Mouse (Mus musculus) WW6 (cell line): Measurements from ENCODE around the gene Kif14.
A peak's percentile ranks its signal among the peaks of the same experiment; 100 is the strongest.

Experiments used
- DNase-seq: peaks from one replicate; pipeline ENCODE4 v3.0.0-alpha.2; 2013; ENCODE audit warnings: low read depth, low spot score

Kif14 gene

DNA sequence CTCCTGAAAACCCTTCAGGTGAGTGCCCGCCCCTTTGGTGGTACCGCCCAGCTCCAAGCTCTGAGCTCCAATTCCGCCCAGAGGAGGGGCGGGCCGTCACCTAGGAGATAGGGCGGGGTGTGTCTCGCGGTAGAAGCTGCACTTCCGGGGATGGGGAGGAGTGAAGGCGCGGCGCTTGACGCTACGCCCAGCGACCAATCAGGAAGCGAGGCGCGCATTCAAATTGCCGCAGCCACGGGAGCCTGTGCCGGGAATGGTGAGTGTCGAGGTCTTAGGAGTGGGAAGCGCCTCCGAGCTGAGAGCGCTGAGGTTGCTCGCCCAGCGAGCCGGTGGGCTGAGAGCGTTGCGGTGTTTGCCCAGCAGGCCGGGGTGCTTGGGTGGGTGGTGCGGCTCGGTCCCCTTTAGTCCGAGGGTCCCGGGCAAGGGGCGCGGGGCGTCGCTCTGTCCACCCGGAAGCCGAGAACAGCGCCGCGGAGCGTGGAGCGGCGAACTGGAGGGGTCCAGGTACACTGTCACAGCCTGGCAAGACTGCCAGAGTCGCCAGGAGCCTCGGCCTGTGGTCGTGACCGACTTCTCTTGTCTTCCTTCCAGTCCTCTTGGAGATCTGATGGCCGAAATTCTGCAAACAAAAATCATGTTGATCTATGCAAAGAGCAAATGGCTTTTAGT is at the start of gene Kif14:
Gene Kif14, plus strand, starts transcription at position 201 of the 669 bp plus-strand sequence.
- peak; percentile 98 for DNase-seq

DNA sequence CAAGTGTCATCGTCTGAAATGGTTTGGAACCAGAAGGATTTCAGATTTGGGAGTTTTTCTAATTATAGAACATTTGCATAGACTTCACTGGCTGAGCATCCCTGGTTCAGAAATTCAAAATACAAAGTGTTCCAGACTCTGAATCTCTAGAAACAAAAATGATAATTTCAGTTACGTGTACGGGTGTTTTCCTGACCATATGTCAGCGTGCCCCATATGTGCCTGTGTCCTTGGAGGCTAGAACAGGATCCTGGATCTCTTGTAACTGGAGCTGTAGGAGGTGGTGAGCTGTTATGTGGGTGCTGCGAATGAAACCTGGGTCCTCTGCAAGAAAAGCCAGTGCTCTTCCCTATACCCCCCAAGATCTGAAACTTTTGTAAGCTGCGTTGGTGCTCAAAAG is 47.8 kb upstream of the Kif14 start:
- no peak for DNase-seq

DNA sequence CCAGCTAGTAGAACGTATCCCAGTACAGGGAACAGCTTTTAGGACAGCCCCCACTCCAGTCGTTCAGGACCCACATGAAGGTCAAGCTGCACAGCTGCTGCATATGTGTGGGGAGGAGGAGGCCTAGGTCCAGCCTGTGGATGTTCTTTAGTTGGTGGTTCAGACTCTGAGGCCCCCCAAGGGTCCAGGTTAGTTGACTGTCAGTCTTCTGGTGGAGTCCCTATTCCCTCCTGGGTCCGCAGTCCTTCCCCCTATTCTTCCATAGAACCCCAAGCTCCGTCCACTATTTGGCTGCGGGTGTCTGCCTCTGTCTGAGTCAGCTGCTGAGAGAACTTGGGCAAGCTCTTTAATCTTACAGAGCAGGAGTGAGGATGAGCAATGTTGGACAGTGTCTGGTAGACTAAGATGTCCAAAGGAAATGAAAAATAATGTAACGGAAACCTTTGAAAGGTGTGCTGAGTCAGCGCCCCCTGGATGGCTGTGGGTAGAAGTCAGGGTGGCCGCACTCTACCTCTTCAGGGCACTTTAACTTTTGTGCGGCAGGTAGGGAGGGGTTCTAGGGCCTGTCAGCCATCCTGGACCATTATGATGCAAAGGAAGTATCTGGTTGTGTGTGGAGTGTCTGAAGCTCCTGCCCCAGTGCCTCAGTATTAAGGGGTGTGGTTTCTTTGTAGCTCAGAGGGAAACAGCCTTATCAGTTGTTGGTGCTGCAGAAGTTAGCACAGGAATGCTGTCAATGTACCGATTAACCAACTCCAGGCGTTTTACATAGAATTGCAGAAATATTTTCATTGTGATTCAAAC is 38.8 kb upstream of the Kif14 start:
- DNase-seq: peak; percentile 64

- DNase-seq: no peak
Observed at GRCm38 (mm10) chr1:136428981-136429380, 37.2 kb upstream of the Kif14 start.

GRCm38 (mm10) chr1:136430126-136430818 is 35.9 kb upstream of the Kif14 start:
- DNase-seq: no peak

- no peak for DNase-seq
Observed at GRCm38 (mm10) chr1:136440741-136441140, 25.4 kb upstream of the Kif14 start.

DNA sequence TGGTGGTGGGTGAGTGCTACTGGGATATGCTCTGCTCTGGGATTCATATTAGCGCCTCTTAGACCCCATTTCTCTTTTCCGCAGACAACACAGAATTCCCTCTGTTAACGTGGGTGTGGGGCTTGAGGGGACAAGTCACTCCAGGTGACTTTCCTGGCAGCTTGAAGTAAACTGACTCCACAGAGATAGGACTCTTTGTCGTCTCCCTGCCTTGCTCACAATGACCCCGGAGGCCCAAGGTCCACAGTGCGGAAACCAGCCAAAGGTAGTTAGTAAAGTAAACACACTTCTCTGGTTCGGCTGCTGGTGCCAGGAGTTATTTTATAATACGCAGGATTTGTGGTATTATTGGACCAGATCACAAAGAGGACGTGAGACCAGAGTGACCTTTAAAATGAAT is 23.3 kb upstream of the Kif14 start:
- no peak for DNase-seq

- no peak for DNase-seq
Observed at GRCm38 (mm10) chr1:136444555-136445255, 21.4 kb upstream of the Kif14 start.

- DNase-seq: no peak
Observed at GRCm38 (mm10) chr1:136446933-136447332, 19.2 kb upstream of the Kif14 start.

DNA sequence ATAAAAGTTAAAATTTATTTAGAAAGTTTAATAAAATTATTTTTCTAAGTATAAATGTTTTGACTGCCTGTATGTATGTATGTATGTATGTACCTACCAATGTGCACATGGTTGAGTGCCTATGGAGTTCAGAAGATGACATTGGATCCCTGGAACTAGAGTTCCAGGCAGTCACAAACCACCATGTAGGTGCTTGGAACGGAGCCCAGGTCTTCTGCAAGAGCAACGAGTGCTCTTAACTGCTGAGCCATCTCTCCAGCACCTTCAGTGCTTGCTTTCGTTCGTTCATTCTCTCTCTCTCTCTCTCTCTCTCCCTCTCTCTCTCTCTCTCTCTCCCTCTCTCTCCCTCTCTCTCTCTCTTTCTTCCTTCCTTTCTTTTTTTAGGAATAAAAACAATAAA is 18.8 kb upstream of the Kif14 start:
- no peak for DNase-seq

DNA sequence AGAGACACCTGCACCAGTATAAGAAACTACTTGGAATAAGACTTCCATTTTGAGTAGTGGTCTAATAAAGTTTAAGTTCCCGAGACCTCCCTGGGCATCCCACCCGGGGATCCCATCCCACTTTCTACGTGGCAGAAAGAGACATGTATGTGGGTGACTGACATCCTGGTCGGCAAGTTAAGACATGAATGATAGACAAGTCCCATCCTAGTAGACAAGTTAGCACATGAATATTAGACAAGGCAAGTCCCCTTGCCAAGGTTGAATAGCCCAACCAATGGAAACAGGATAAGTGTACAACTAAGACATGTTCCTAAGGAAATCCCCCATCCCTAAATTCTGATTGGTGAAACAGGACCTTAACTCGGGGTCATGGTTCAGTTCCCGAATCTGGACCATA is 16.6 kb upstream of the Kif14 start:
- DNase-seq: no peak

DNA sequence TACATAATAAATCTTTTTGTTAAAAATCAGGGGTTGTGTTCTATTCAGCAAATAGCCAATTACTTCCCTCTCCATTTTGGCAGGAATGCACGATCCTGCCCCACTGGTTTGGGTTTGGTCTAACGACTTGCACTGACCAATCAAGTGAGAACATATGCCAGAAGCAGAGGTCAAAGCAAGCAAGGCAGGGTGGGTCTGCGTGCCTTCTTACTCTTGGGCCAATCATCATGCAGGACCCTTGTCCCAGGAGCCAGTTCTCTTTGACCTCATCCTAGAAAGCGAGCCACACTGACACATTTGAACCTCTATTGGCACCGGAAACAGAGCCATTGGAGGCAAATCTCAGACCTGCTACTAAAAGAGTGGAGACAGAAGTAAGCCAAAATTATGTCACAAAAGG is 15.9 kb upstream of the Kif14 start:
- DNase-seq: no peak

DNA sequence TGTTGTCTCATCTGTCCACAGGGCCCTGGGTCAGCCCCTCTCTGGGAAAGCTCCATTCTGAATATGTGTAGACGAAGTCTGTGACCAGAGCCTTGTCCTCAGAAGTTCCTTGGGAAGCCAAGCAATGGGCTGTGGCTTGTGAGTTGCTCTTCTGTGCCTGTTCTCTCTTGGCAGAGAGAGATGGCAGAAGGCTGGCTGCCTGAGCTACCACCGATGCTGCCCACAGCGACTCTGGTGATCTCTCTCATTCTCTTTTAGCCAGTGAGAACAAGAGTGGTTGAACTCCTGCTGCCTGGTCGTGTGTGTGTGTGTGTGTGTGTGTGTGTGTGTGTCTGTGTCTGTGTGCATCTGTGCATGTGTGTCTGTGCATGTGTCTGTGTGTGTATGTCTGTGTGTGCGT is 13.7 kb upstream of the Kif14 start:
- no peak for DNase-seq

DNA sequence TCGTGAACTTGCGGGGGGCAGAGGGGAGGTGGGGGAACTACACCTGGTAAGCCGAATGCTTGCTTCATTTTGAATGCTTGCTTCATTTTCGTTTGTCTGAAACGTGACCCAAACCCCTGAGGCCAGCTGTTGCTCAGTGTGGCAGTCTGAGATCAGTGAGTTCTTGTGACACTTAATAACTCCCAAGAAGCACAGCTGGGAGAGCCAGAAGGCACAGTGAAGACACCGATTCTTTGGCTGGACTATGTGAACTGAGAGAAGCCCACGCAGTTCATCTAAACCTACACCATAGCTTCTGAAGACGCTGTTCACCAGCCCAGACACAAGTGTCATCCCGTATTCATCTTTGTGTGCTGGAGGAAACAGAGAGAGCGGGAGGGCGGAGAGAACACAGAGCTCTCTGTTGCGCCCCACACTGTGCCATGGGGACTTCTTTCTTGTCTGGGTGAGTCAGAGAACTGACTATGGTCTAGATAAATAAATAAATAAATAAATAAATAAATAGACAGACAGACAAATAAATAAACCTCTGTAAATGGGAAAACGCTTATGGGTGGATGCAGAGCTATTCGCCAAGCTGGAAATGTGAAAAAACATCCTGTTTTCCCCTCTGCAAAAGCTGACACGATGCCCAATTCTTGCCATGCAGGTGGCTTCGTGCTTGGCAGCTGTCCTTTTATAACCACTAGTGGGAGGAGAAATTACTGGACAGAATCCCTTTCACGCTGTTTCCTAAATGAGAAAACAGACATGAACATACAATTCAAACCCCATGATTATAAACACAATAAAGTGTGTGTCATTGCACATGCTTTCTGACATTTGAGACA is 10.2 kb upstream of the Kif14 start:
- DNase-seq: no peak

DNA sequence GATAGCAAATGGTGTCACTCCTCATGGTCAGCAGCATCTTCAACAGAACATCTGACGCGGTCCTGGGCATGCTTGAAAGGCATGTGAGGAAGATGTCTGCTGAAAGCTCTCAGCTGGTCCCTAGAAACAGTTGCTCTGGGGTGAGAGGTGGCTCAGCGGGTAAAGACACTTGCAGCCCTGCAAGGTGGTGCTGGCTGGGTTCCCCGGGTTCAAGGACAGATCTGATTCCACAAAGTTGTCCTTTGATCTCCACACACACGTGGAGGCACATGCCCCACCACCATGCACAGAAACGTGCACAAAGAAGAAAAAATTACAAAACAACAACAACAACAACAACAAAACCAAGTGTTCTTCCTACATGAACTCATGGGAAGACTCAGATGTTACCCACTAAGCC is 9.4 kb upstream of the Kif14 start:
- DNase-seq: no peak

GRCm38 (mm10) chr1:136457403-136457802 is 8.7 kb upstream of the Kif14 start:
- DNase-seq: no peak

- no peak for DNase-seq
Observed at GRCm38 (mm10) chr1:136458691-136459245, 7.4 kb upstream of the Kif14 start.

DNA sequence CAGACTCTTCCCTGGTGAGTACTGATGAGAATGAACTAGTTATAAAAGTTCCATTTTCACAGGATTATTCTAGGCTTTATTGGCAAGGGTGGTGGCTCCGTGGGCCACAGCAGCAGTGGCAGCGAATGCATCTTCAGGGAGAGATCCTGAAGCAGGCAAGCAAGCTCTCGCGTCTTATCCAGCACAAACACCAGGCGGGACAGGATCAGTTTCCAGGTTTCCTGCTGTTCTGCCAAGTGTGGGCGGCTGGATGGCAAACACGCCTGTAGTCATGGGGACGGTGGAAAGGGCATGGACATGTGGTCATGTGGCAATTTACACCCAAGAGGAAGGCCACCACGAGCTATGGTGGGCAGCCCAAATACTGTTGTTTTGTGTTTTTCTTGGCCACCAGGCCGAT is 3.7 kb upstream of the Kif14 start:
- DNase-seq: no peak

GRCm38 (mm10) chr1:136465168-136465567 is 975 bp upstream of the Kif14 start:
- no peak for DNase-seq

DNA sequence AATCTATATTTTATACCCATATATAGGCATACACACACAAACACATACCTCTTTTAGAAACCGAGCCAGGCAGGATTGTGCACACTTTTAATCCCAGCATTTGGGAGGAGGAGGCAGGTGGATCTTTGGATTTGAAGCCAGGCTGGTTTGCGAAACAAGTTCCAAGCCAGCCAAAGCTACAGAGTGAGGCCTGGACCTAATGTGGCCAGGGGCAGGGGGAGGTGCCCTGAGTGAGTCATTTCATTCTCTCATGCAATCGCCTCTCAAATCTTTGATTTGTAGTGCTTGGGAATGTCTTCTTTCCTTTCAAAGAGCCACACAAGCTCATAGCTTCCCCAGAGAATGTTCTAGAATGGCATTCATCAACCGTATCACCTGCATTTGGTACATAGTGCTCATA is 3.3 kb downstream of the Kif14 start:
- DNase-seq: no peak

DNA sequence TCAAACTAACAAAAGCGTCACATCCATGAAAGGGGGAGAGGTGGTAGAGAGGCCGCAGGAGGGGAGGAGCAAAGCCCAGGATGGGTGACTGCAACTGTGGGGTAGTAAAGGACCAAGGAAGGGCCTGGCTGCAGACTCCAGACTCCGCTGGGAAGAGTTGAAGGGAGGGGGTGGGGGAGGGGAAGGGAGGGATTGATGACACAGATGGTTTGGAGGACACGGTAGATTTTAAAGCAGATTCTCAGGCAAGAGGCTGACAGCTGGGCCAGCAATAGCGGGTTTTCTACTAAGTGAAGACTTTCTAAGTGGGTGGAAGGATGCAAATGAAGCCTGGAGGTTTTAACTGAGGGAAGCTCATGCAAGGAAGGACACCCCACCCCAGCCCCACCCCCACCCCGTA is 4.3 kb downstream of the Kif14 start:
- no peak for DNase-seq
